Mouse (Mus musculus) forebrain, embryonic 15.5 days (tissue): ENCODE results near the gene Shc4. TPM values are rescaled to one million over a fixed set of nuclear protein-coding genes. Genes with fewer than 3 reads are reported as not detected.

Experiments
- ATAC-seq: fragments of 200-750 bp; cut with Nextera tagmentation; replicated peaks from 2 replicates; pipeline ENCODE4 v1.8.0; 2017; ENCODE audit warnings: mild to moderate bottlenecking, moderate TSS enrichment, moderate library complexity
- H3K27ac ChIP-seq: fragments of 300-500 bp; sonication (generic); replicated peaks from 2 replicates; pipeline ENCODE4 v1.5.1; 2015; ENCODE audit warnings: mild to moderate bottlenecking, inconsistent platforms
- H3K27me3 ChIP-seq: fragments of 300-500 bp; sonication (generic); 2 replicates; pipeline ENCODE4 v1.6.1; 2015; ENCODE audit warnings: inconsistent platforms
- H3K36me3 ChIP-seq: fragments of 300-500 bp; sonication (generic); 2 replicates; pipeline ENCODE4 v1.6.1; 2015; ENCODE audit warnings: mild to moderate bottlenecking, inconsistent platforms
- H3K4me1 ChIP-seq: fragments of 300-500 bp; sonication (generic); 2 replicates; pipeline ENCODE4 v1.6.1; 2015; ENCODE audit warnings: inconsistent platforms
- H3K4me2 ChIP-seq: fragments of 300-500 bp; sonication (generic); replicated peaks from 2 replicates; pipeline ENCODE4 v1.6.1; 2015; ENCODE audit warnings: mild to moderate bottlenecking, inconsistent platforms
- H3K4me3 ChIP-seq: fragments of 300-500 bp; sonication (generic); 2 replicates; pipeline ENCODE4 v1.5.1; 2015; ENCODE audit warnings: mild to moderate bottlenecking, inconsistent platforms
- H3K9ac ChIP-seq: fragments of 300-500 bp; sonication (generic); replicated peaks from 2 replicates; pipeline ENCODE4 v1.6.1; 2015; ENCODE audit warnings: mild to moderate bottlenecking, inconsistent platforms
- H3K9me3 ChIP-seq: fragments of 300-500 bp; sonication (generic); 2 replicates; pipeline ENCODE4 v1.6.1; 2016; ENCODE audit warnings: inconsistent platforms
- WGBS: fragments of 180-500 bp; shearing (Covaris S2); methylation state at CpG from one replicate; pipeline ENCODE4 v1.1.7; 2015; ENCODE audit warnings: mixed read lengths; 5-methylcytosine and 5-hydroxymethylcytosine counted together
- polyA plus RNA-seq: library from polyadenylated mRNA; unstranded; fragments of >200 nt; fragmentation: Nextera tagmentation; extraction: Ambion mirVana; gene quantifications from 2 replicates; pipeline ENCODE4 v1.2.1, GENCODE M21; 2015

Gene Shc4
- 1.5 and 1.6 TPM in 2 replicates for polyA plus RNA-seq

GRCm38 (mm10) chr2:125724086-125724430 lies at the start of gene Shc4:
Gene Shc4, minus strand, starts transcription at chr2:125724148.
- H3K4me2 ChIP-seq = peak within 1 kb of the TSS; percentile 99
- H3K36me3 ChIP-seq = no peaks in the 10 kb centered on the region
- H3K27me3 ChIP-seq = peaks cover 21% of the 10 kb centered on the region
- peak; percentile 91 for ATAC-seq
- peak within 1 kb of the TSS; percentile 56 for H3K4me3 ChIP-seq
- H3K9ac ChIP-seq = peak within 1 kb of the TSS; percentile 63
- no peaks in the 10 kb centered on the region for H3K9me3 ChIP-seq
- H3K27ac ChIP-seq = peak within 1 kb of the TSS; percentile 54; the same call in 1 of the 2 replicates
- H3K4me1 ChIP-seq = peaks cover 24% of the 10 kb centered on the region
- WGBS = under 1% methylated on average over 15 of the region's 15 CpGs

- WGBS = 82% methylated on average over 3 of the region's 3 CpGs
- Histone ChIP-seq H3K4me2 (no peak overlapping the region), H3K9ac (no peak overlapping the region), H3K36me3 (peaks cover 64% of the 10 kb centered on the region), H3K9me3 (no peaks in the 10 kb centered on the region), H3K27ac (no peak overlapping the region), H3K4me1 (no peaks in the 10 kb centered on the region), H3K4me3 (no peak overlapping the region), H3K27me3 (no peaks in the 10 kb centered on the region)
- ATAC-seq = no peak
Observed at GRCm38 (mm10) chr2:125765029-125765428, 41.1 kb upstream of the Shc4 start.

- 91% methylated on average over 5 of the region's 5 CpGs for WGBS
- Histone ChIP-seq H3K9me3 (no peaks in the 10 kb centered on the region), H3K27me3 (no peaks in the 10 kb centered on the region), H3K4me1 (no peaks in the 10 kb centered on the region), H3K4me2 (no peak overlapping the region), H3K36me3 (peaks cover 63% of the 10 kb centered on the region), H3K9ac (no peak overlapping the region), H3K27ac (no peak overlapping the region), H3K4me3 (no peak overlapping the region)
- ATAC-seq = no peak
Observed at GRCm38 (mm10) chr2:125764531-125764930, 40.6 kb upstream of the Shc4 start.

- WGBS = 87% methylated on average over 2 of the region's 2 CpGs
- Histone ChIP-seq H3K27me3 (no peaks in the 10 kb centered on the region), H3K36me3 (peaks cover 77% of the 10 kb centered on the region), H3K4me2 (no peak overlapping the region), H3K4me1 (no peaks in the 10 kb centered on the region), H3K9ac (no peak overlapping the region), H3K27ac (no peak overlapping the region), H3K9me3 (no peaks in the 10 kb centered on the region), H3K4me3 (no peak overlapping the region)
- ATAC-seq = no peak
Observed at GRCm38 (mm10) chr2:125749330-125749729, 25.4 kb upstream of the Shc4 start.

GRCm38 (mm10) chr2:125739338-125739737 lies 15.4 kb upstream of the Shc4 start:
- H3K4me2 ChIP-seq = no peak overlapping the region
- ATAC-seq = no peak
- H3K36me3 ChIP-seq = peaks cover 46% of the 10 kb centered on the region
- no peaks in the 10 kb centered on the region for H3K27me3 ChIP-seq
- H3K9me3 ChIP-seq = no peaks in the 10 kb centered on the region
- no peaks in the 10 kb centered on the region for H3K4me1 ChIP-seq
- WGBS = 84% methylated on average over 6 of the region's 6 CpGs
- no peak overlapping the region for H3K27ac ChIP-seq
- no peak overlapping the region for H3K9ac ChIP-seq
- H3K4me3 ChIP-seq = no peak overlapping the region

- peaks cover 40% of the 10 kb centered on the region for H3K36me3 ChIP-seq
- no peak overlapping the region for H3K4me3 ChIP-seq
- H3K27me3 ChIP-seq = no peaks in the 10 kb centered on the region
- H3K9ac ChIP-seq = no peak overlapping the region
- no peak for ATAC-seq
- no peak overlapping the region for H3K4me2 ChIP-seq
- no peaks in the 10 kb centered on the region for H3K9me3 ChIP-seq
- WGBS = 75% methylated on average over 5 of the region's 5 CpGs
- H3K4me1 ChIP-seq = no peaks in the 10 kb centered on the region
- H3K27ac ChIP-seq = no peak overlapping the region
Observed at GRCm38 (mm10) chr2:125738718-125739117, 14.8 kb upstream of the Shc4 start.

- Histone ChIP-seq H3K4me1 (peaks cover 7% of the 10 kb centered on the region), H3K9me3 (no peaks in the 10 kb centered on the region), H3K4me2 (no peak overlapping the region), H3K27me3 (no peaks in the 10 kb centered on the region), H3K4me3 (no peak overlapping the region), H3K9ac (no peak overlapping the region), H3K27ac (no peak overlapping the region), H3K36me3 (peaks cover 20% of the 10 kb centered on the region)
- no peak for ATAC-seq
Observed at GRCm38 (mm10) chr2:125736025-125736343, 12.0 kb upstream of the Shc4 start.

- no peak for ATAC-seq
- Histone ChIP-seq H3K36me3 (peaks cover 17% of the 10 kb centered on the region), H3K27ac (no peak overlapping the region), H3K9ac (no peak overlapping the region), H3K4me1 (peaks cover 7% of the 10 kb centered on the region), H3K9me3 (no peaks in the 10 kb centered on the region), H3K4me2 (no peak overlapping the region), H3K27me3 (no peaks in the 10 kb centered on the region), H3K4me3 (no peak overlapping the region)
- WGBS = 75% methylated on average over 2 of the region's 2 CpGs
Observed at GRCm38 (mm10) chr2:125735333-125736024, 11.5 kb upstream of the Shc4 start.

- H3K36me3 ChIP-seq = peaks cover 12% of the 10 kb centered on the region; the same call in 1 of the 2 replicates
- no peaks in the 10 kb centered on the region for H3K9me3 ChIP-seq
- ATAC-seq = no peak
- H3K9ac ChIP-seq = no peak overlapping the region
- H3K27ac ChIP-seq = no peak overlapping the region
- H3K27me3 ChIP-seq = no peaks in the 10 kb centered on the region
- H3K4me1 ChIP-seq = peaks cover 7% of the 10 kb centered on the region
- H3K4me2 ChIP-seq = no peak overlapping the region
- H3K4me3 ChIP-seq = no peak overlapping the region
Observed at GRCm38 (mm10) chr2:125734741-125735140, 10.8 kb upstream of the Shc4 start.

GRCm38 (mm10) chr2:125731763-125732560 lies 8.0 kb upstream of the Shc4 start:
- peak overlapping the region; percentile 86 for H3K4me2 ChIP-seq
- WGBS = 7% methylated on average over 35 of the region's 35 CpGs
- H3K9me3 ChIP-seq = no peaks in the 10 kb centered on the region
- peak overlapping the region; percentile 85 for H3K27ac ChIP-seq
- peak; percentile 97 for ATAC-seq
- peak overlapping the region; percentile 55 for H3K4me3 ChIP-seq
- peak overlapping the region; percentile 80 for H3K9ac ChIP-seq
- peaks cover 7% of the 10 kb centered on the region for H3K4me1 ChIP-seq
- no peaks in the 10 kb centered on the region for H3K27me3 ChIP-seq
- no peaks in the 10 kb centered on the region for H3K36me3 ChIP-seq

- Histone ChIP-seq H3K27ac (0 out of 2 replicates have a peak overlapping the region, but pooled peaks have one; percentile 11), H3K4me3 (peak overlapping the region; percentile 56), H3K4me1 (peaks cover 24% of the 10 kb centered on the region), H3K4me2 (peak overlapping the region; percentile 99), H3K27me3 (peaks cover 21% of the 10 kb centered on the region), H3K36me3 (no peaks in the 10 kb centered on the region), H3K9me3 (no peaks in the 10 kb centered on the region), H3K9ac (peak overlapping the region; percentile 63)
- peak; percentile 24 for ATAC-seq
- under 1% methylated on average over 16 of the region's 16 CpGs for WGBS
Observed at GRCm38 (mm10) chr2:125724546-125725114, 682 bp upstream of the Shc4 start.

GRCm38 (mm10) chr2:125723408-125724085 lies 401 bp downstream of the Shc4 start:
- peaks cover 21% of the 10 kb centered on the region for H3K27me3 ChIP-seq
- H3K4me3 ChIP-seq = peak overlapping the region; percentile 56
- peak overlapping the region; percentile 54; the same call in 1 of the 2 replicates for H3K27ac ChIP-seq
- H3K9me3 ChIP-seq = no peaks in the 10 kb centered on the region
- peaks cover 24% of the 10 kb centered on the region for H3K4me1 ChIP-seq
- ATAC-seq = peak; percentile 89
- no peaks in the 10 kb centered on the region for H3K36me3 ChIP-seq
- under 1% methylated on average over 34 of the region's 34 CpGs for WGBS
- peak overlapping the region; percentile 99 for H3K4me2 ChIP-seq
- peak overlapping the region; percentile 63 for H3K9ac ChIP-seq
